Mouse (Mus musculus): ENCODE results near the gene St7. TPM values are rescaled to one million over a fixed set of nuclear protein-coding genes. Genes with fewer than 3 reads are reported as not detected.
"Not testable (repeated sequence)": the region's sequence is repeated elsewhere in the genome, so short reads cannot be mapped to it uniquely, and the experiment has no call there.

St7 gene
- total RNA-seq, 1 experiment from 2014 or later: 5.4 TPM

DNA sequence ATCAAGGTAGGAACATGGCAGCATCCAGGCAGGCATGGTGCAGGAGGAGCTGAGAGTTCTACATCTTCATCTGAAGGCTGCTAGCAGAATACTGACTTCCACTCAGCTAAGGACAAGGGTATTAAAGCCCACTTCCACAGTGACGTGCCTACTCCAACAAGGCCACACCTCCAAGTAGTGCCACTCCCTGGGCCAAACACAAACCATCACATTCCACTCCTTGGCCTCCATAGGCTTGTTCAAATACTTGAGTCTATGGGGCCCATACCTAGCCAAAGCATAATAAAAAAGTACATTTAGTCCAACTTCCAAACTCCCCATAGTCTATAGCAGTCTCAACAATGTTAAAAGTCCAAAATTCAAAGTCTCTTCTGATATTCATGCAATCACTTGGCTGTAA, 11.3 kb downstream of the St7 start:
- ATAC-seq (replicated peaks; ENCODE audit: insufficient number of reproducible peaks, low FRiP score, low TSS enrichment, poor library complexity, severe bottlenecking): not testable (repeated sequence)

DNA sequence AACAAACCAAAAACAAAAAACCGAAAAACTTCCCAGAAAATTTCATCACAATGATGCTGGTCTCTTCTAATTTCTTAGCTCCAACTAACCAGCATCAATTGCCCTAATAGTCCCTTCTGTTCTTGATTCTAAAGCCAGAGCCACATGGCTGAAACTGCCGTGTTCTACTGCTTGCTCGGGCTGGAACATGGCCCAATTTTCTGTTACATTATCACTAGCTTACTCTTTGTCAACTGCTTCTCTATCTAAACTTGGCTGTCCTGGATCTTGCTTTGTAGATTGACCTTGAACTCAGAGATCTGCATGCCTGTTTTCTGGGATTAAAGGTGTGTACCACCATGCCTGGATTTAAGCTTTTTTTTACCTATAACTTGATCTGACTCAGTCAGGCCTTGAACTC, 13.2 kb downstream of the St7 start:
- no peak for ATAC-seq (replicated peaks; ENCODE audit: insufficient number of reproducible peaks, low FRiP score, low TSS enrichment, poor library complexity, severe bottlenecking)

- no peak for ATAC-seq (replicated peaks; ENCODE audit: insufficient number of reproducible peaks, low FRiP score, low TSS enrichment, poor library complexity, severe bottlenecking)
Measured at GRCm38 (mm10) chr6:17718978-17719377, 26.2 kb downstream of the St7 start.

GRCm38 (mm10) chr6:17719423-17719822, 26.7 kb downstream of the St7 start:
- no peak for ATAC-seq (replicated peaks; ENCODE audit: insufficient number of reproducible peaks, low FRiP score, low TSS enrichment, poor library complexity, severe bottlenecking)

- no peak for ATAC-seq (replicated peaks; ENCODE audit: insufficient number of reproducible peaks, low FRiP score, low TSS enrichment, poor library complexity, severe bottlenecking)
Measured at GRCm38 (mm10) chr6:17720022-17720421, 27.3 kb downstream of the St7 start.

DNA sequence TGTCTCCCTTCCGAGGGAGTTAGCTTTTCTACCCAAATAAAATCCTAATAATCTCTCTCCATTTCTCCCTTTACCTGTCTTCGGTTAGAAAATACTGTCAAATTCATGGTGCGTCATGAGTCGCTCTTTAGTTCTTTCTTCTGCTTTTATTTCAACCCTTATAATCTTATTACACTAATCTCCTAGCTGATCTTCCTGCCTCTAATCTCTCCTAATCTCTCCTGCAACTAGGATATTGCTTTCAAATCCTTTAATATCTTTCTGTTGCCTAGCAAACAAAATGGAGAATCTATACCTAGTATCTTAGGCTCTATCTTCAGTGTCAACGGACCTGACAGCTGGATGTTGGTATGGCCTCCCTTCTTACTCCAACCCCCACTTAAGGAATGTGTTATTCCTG, 29.0 kb downstream of the St7 start:
- ATAC-seq (replicated peaks; ENCODE audit: insufficient number of reproducible peaks, low FRiP score, low TSS enrichment, poor library complexity, severe bottlenecking): no peak

DNA sequence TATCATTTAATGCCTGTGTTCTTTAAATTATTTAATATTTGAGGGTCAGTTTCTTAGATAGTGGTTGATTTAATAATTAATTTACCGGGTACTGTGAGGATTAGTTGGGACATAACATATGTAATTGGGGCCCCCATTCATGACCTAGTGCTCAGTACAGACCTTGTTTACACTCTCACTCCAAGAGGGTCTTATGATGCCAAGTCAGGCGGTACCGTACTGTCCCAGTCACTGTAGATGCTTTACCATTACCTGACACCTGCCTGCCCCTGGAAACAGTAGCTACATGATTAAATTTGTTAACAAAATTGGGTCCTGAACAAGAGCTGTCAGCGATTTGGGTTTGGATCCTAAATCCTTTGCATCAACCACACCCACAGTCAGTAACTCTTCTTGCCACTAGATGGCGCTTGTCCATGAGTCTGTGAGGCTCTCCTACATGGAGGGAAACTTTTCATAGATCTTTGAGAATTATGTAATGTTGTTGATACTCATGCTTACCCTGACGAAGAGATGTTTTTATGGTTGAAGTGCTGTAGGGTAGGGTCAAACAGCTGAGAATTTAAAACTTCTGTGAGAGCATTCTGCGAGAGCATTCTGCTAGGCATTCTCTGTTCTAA, 33.2 kb downstream of the St7 start:
- ATAC-seq (replicated peaks; ENCODE audit: insufficient number of reproducible peaks, low FRiP score, low TSS enrichment, poor library complexity, severe bottlenecking): peak; percentile 77

DNA sequence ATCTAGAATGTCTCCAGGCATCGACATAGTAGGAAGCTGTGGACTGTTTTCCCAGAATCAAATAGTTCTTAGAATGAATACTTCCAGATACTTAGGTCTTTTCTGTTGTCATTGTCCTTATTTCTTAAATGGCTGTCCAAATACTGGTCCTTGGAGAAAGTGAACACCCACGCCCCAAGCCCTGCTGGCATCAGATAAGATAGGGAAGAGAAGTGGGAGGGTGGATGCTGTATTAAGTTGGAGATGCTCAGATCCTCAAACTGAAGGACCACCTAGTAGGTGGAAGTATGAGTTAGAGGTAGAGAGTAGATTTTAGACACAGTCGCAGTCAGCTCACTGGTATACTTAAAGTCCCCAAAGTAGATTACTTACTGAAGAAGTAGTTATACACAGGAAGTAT, 34.5 kb downstream of the St7 start:
- ATAC-seq (replicated peaks; ENCODE audit: insufficient number of reproducible peaks, low FRiP score, low TSS enrichment, poor library complexity, severe bottlenecking): no peak

GRCm38 (mm10) chr6:17727891-17728790, 35.4 kb downstream of the St7 start:
- no peak for ATAC-seq (replicated peaks; ENCODE audit: insufficient number of reproducible peaks, low FRiP score, low TSS enrichment, poor library complexity, severe bottlenecking)

- ATAC-seq (replicated peaks; ENCODE audit: insufficient number of reproducible peaks, low FRiP score, low TSS enrichment, poor library complexity, severe bottlenecking): no peak
Measured at GRCm38 (mm10) chr6:17730122-17730521, 37.4 kb downstream of the St7 start.

DNA sequence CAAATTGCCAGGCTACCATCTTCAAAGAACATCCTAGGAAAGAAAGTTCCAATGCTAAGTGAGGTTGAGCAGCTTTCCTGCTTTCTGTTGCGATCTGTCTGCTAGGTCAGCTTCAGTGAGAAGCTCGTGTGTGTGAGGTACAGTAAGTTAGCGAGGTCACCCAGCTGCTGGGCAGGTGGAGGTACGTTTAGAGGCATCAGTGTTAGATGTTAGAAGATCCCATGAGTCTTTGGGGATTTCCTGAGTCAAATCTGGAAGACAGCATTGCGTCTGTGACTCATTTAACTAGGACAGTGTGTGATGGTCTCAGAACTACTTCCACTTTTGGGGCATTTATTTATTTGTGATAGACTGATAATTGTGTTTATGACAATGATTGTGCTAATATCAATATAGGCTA, 39.0 kb downstream of the St7 start:
- no peak for ATAC-seq (replicated peaks; ENCODE audit: insufficient number of reproducible peaks, low FRiP score, low TSS enrichment, poor library complexity, severe bottlenecking)

GRCm38 (mm10) chr6:17733951-17734411, 41.2 kb downstream of the St7 start:
- peak; percentile 40; the same call in 1 of the 2 replicates for ATAC-seq (replicated peaks; ENCODE audit: insufficient number of reproducible peaks, low FRiP score, low TSS enrichment, poor library complexity, severe bottlenecking)

DNA sequence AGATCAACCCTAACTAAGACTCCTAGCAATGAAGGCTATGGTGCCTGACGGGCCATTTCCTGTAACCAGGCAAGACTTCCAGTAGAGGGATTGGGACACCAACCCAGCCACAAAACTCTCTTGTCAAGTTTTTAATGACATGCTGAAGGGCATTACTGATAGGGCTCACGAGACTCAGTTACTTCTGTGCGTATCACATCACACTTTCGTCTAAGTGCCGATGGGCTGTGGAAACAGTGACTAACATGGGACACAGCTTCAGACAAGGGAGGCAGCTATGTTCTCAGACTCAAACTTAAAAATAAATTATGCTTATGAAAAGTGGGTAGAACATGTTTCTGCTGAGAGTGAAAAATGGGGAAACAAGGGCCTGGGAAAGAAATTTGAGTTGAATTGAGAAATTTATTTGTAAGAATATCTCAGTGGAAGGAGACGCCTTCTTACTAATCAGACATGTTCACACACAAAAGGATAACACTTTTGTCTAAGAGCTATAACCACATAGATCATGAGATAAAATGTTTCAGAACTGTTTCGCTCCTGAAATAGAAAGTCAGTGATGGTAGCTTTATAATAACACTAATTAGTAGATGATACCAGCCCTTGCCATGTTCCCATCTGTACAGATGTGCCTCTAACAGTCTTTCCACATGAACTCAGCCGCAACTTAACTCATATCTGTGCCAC, 44.7 kb downstream of the St7 start:
- ATAC-seq (replicated peaks; ENCODE audit: insufficient number of reproducible peaks, low FRiP score, low TSS enrichment, poor library complexity, severe bottlenecking): no peak; the same call in 1 of the 2 replicates

GRCm38 (mm10) chr6:17740128-17740527, 47.4 kb downstream of the St7 start:
- no peak for ATAC-seq (replicated peaks; ENCODE audit: insufficient number of reproducible peaks, low FRiP score, low TSS enrichment, poor library complexity, severe bottlenecking)

DNA sequence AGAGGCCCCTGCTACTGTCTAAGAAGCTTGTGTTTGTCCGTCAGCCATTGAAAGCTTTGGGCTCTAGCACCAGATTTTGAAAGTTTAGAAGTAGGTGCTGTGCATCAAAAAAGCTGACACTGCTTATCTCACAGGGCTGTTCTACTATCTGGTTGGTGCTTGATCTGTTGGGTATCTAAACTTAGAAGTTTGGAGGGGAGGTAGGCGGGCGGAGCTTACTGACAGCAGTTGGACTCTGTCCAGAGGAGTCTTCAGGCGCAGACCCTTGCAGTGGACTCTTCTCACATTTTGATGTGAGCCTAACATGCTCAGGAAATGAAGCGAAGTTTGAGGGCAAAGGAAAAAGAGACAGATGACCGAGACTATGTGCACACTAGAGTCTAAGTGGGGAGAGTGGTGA, 48.9 kb downstream of the St7 start:
- no peak for ATAC-seq (replicated peaks; ENCODE audit: insufficient number of reproducible peaks, low FRiP score, low TSS enrichment, poor library complexity, severe bottlenecking)

- ATAC-seq (replicated peaks; ENCODE audit: insufficient number of reproducible peaks, low FRiP score, low TSS enrichment, poor library complexity, severe bottlenecking): no peak
Measured at GRCm38 (mm10) chr6:17742209-17742608, 49.5 kb downstream of the St7 start.

DNA sequence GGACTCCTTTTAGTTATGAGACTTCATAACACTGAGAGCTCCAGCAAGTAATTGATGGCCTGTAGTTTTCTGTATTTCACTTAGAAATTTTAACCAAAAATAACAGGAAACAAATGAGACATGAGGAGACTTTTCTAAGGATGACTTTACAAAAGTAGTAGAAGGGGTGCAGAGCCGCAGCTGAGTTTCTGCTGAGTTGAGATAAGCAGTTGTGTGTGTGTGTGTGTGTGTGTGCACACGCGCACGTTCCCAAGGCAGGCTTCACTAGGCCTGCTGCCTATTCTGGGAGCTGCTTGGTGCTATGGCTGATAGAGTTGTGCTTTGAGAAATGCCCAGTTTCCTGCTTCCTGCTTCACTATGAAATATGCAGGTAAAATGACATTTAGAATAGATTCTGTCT, 50.6 kb downstream of the St7 start:
- no peak for ATAC-seq (replicated peaks; ENCODE audit: insufficient number of reproducible peaks, low FRiP score, low TSS enrichment, poor library complexity, severe bottlenecking)

DNA sequence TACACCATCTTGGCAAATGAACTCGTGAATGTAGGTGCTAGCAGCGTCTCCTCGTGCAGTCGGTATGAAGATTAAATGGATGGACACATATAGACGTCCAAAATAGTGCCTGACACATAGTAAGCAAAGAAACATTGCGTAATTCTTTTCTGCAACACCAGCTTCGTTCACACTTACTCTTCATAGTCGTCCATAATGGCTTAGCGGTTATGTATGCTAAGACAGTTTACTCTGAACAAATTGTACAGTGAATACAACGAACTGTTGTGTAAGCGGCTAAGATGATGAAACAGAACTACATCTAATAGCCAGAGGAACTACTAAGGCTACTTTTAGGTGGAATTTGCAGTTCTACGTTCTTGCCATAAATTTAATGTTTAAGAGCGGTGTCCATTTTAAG, 55.0 kb downstream of the St7 start:
- peak; percentile 54 for ATAC-seq (replicated peaks; ENCODE audit: insufficient number of reproducible peaks, low FRiP score, low TSS enrichment, poor library complexity, severe bottlenecking)

- ATAC-seq (replicated peaks; ENCODE audit: insufficient number of reproducible peaks, low FRiP score, low TSS enrichment, poor library complexity, severe bottlenecking): peak; percentile 92
Measured at GRCm38 (mm10) chr6:17748866-17749582, 56.3 kb downstream of the St7 start.
